Mouse (Mus musculus) heart, adult 2 months (tissue): ENCODE measurements at regions not wholly inside any gene's neighbourhood (a gene's known extent, or its start where the extent isn't known, plus 50 kb on each side); places are given as distances from the start of the nearest gene placed in this dataset.

ENCODE experiments used
- CTCF ChIP-seq: fragments of 200-600 bp; IDR thresholded peaks from 2 replicates; pipeline ENCODE4 v1.8.1; 2022; ENCODE audit warnings: antibody characterized with exemption, mild to moderate bottlenecking, moderate library complexity
- POLR2A ChIP-seq: fragments of 200-500 bp; IDR thresholded peaks from 2 replicates; pipeline ENCODE4 v1.6.1; 2011; ENCODE audit warnings: mild to moderate bottlenecking, low read depth, low read length, control low read depth; ENCODE audit not compliant: insufficient read depth

DNA sequence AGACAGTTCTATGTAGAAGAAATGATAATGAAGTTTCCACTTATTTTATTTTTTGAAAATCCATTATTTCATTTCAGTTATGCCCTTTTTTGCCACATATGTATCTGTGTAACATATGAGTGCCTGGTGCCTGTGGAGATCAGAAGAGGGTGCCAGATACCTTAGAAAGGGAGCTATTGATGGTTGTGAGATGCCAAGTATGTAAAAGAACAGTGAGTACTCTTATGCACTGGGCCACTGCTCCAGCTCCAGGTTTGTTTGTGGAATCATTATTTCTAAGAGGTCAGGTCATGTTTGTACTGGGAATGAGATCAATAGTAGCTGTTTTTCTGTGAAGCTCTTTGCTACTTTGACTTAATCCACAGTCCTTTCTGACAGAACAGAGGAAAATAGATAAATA, 68.1 kb downstream of the Cenpw start:
- TF ChIP-seq CTCF (no peak), POLR2A (no peak)
